Mouse (Mus musculus): ENCODE results near the gene Vwa3b.

DNA sequence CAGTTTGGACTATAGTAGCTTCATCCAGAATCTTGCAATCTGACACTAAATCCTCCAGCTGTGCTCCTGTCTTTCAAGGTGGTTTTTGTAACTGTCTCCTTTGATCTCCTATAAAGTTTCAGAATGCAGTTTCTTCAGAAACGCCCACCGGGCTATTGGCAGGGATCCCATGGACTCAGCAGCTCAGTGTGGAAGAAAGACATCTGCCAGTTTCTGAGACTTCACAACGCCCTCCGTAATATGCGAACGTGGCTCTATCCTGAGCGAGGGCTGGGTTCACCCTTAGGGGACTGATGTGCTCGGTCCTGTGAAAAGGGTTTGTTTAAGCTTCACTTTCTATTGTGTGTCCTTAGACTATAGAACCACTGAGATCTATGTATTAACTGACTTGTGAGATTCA, 181.3 kb downstream of the Vwa3b start:
- no peak for TF ChIP-seq CTCF (IDR thresholded peaks at IDR 0.05; ENCODE audit: borderline replicate concordance, insufficient read depth, low read depth, low read length)
- no peak for TF ChIP-seq POLR2A (IDR thresholded peaks at IDR 0.05; ENCODE audit: borderline replicate concordance, insufficient read depth, low read length)
